Mouse (Mus musculus) lung, postnatal 0 days (tissue): ENCODE data around the gene Col1a2.

Experiments used
- CTCF ChIP-seq: IDR thresholded peaks from 2 replicates; pipeline ENCODE4 v1.5.1; 2016; ENCODE audit warnings: antibody characterized with exemption, mild to moderate bottlenecking
- EP300 ChIP-seq: IDR thresholded peaks from 2 replicates; pipeline ENCODE4 v1.6.1; 2016; ENCODE audit warnings: antibody characterized with exemption, mild to moderate bottlenecking, control low read depth

DNA sequence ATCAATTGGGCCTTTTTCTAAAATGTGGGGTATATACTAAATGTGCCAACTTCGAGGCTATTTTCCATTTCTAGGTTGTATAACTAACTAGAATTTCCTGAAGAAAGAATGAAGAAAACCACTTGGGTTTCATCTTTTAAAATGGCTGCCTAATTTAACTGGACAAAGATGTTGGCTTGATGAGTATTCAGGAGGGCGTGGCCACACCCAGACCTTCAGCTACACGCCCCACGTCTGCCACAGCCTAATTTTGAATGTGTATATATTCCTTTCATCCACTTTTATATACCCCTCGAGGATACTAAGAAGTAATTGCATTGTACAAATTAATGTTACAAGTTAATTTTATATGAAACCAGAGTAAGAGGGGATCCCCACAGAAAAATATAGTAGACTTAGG lies 2.2 kb downstream of the Col1a2 start:
- TF ChIP-seq EP300 (no peak), CTCF (no peak)
